Mouse (Mus musculus): ENCODE measurements around the gene Gm10778. TPM values are rescaled to one million over a fixed set of nuclear protein-coding genes. Genes with fewer than 3 reads are reported as not detected.
"Not testable (repeated sequence)": the region's sequence is repeated elsewhere in the genome, so short reads cannot be mapped to it uniquely, and the experiment has no call there.

The Gm10778 gene
- 6.5 and 6.7 TPM in 2 replicates for polyA plus RNA-seq (2014; fragmentation: Nextera tagmentation; extraction: Ambion mirVana)

GRCm38 (mm10) chr10:81648803-81649775 lies at the start of gene Gm10778:
Gm10778 (plus strand) TSS chr10:81649059.
- WGBS, result 4% methylated on average over 34 of the region's 52 CpGs
- ATAC-seq (ENCODE audit: insufficient read depth, low FRiP score, low TSS enrichment) (peak; percentile 99), DNase-seq (ENCODE audit: low spot score) (peak; percentile 90)
- Histone ChIP-seq H3K9ac (ENCODE audit: low read length) (peak within 1 kb of the TSS; percentile 65), H3K4me3 (ENCODE audit: low read depth, low read length) (peak within 1 kb of the TSS; percentile 47), H3K4me2 (ENCODE audit: low read depth) (peak within 1 kb of the TSS; percentile 42)
- H3K27ac ChIP-seq (ENCODE audit: low read depth, low read length); H3K9me3 ChIP-seq (ENCODE audit: control insufficient read depth, low read length); H3K27me3 ChIP-seq (ENCODE audit: control insufficient read depth, insufficient read depth, low read length); H3K4me1 ChIP-seq (ENCODE audit: control insufficient read depth, insufficient read depth, low read length); H3K36me3 ChIP-seq (ENCODE audit: control insufficient read depth, insufficient read depth, low read length): not testable (repeated sequence)

GRCm38 (mm10) chr10:81599630-81600029 lies 49.2 kb upstream of the Gm10778 start:
- no peak overlapping the region for H3K4me2 ChIP-seq (ENCODE audit: low read depth)
- ATAC-seq (ENCODE audit: insufficient read depth, low FRiP score, low TSS enrichment), result no peak
- H3K27me3 ChIP-seq (ENCODE audit: control insufficient read depth, insufficient read depth, low read length), result peaks cover 25% of the 10 kb centered on the region
- peaks cover 32% of the 10 kb centered on the region for H3K4me1 ChIP-seq (ENCODE audit: control insufficient read depth, insufficient read depth, low read length)
- H3K36me3 ChIP-seq (ENCODE audit: control insufficient read depth, insufficient read depth, low read length), result no peaks in the 10 kb centered on the region
- H3K27ac ChIP-seq (ENCODE audit: low read depth, low read length), result no peak overlapping the region
- no peak overlapping the region for H3K4me3 ChIP-seq (ENCODE audit: low read depth, low read length)
- no peak overlapping the region for H3K9ac ChIP-seq (ENCODE audit: low read length)
- no peak for DNase-seq (ENCODE audit: low spot score)
- 76% methylated on average over 5 of the region's 5 CpGs for WGBS
- H3K9me3 ChIP-seq (ENCODE audit: control insufficient read depth, low read length), result no peaks in the 10 kb centered on the region

- DNase-seq (ENCODE audit: low spot score) (no peak), ATAC-seq (ENCODE audit: insufficient read depth, low FRiP score, low TSS enrichment) (no peak)
- Histone ChIP-seq H3K36me3 (ENCODE audit: control insufficient read depth, insufficient read depth, low read length) (no peaks in the 10 kb centered on the region), H3K4me2 (ENCODE audit: low read depth) (no peak overlapping the region), H3K9me3 (ENCODE audit: control insufficient read depth, low read length) (no peaks in the 10 kb centered on the region), H3K4me3 (ENCODE audit: low read depth, low read length) (no peak overlapping the region), H3K9ac (ENCODE audit: low read length) (no peak overlapping the region), H3K27me3 (ENCODE audit: control insufficient read depth, insufficient read depth, low read length) (peaks cover 22% of the 10 kb centered on the region), H3K27ac (ENCODE audit: low read depth, low read length) (no peak overlapping the region), H3K4me1 (ENCODE audit: control insufficient read depth, insufficient read depth, low read length) (peaks cover 32% of the 10 kb centered on the region)
- WGBS, result 45% methylated on average over 10 of the region's 10 CpGs
These were observed 48.8 kb upstream of the Gm10778 start for GRCm38 (mm10) chr10:81600096-81600495.

- no peak within 1 kb of the TSS for H3K27ac ChIP-seq (ENCODE audit: low read depth, low read length)
- no peaks in the 10 kb centered on the region for H3K9me3 ChIP-seq (ENCODE audit: control insufficient read depth, low read length)
- peak; percentile 98 for DNase-seq (ENCODE audit: low spot score)
- 0% methylated on average over 28 of the region's 28 CpGs for WGBS
- peaks cover 17% of the 10 kb centered on the region for H3K27me3 ChIP-seq (ENCODE audit: control insufficient read depth, insufficient read depth, low read length)
- ATAC-seq (ENCODE audit: insufficient read depth, low FRiP score, low TSS enrichment), result peak; percentile 85
- no peaks in the 10 kb centered on the region for H3K36me3 ChIP-seq (ENCODE audit: control insufficient read depth, insufficient read depth, low read length)
- H3K9ac ChIP-seq (ENCODE audit: low read length), result no peak within 1 kb of the TSS
- H3K4me3 ChIP-seq (ENCODE audit: low read depth, low read length), result 0 out of 2 replicates have a peak within 1 kb of the TSS, but pooled peaks have one; percentile 15
- H3K4me2 ChIP-seq (ENCODE audit: low read depth), result peak within 1 kb of the TSS; percentile 32
- peaks cover 31% of the 10 kb centered on the region for H3K4me1 ChIP-seq (ENCODE audit: control insufficient read depth, insufficient read depth, low read length)
These were observed 48.1 kb upstream of the Gm10778 start, which contains the start of gene Tle6 for GRCm38 (mm10) chr10:81600738-81601203. Tle6 (minus strand) TSS chr10:81601073.

- Histone ChIP-seq H3K27me3 (ENCODE audit: control insufficient read depth, insufficient read depth, low read length) (peaks cover 16% of the 10 kb centered on the region), H3K27ac (ENCODE audit: low read depth, low read length) (no peak overlapping the region), H3K4me1 (ENCODE audit: control insufficient read depth, insufficient read depth, low read length) (peaks cover 25% of the 10 kb centered on the region), H3K4me2 (ENCODE audit: low read depth) (no peak overlapping the region; the same call in 1 of the 2 replicates), H3K4me3 (ENCODE audit: low read depth, low read length) (no peak overlapping the region), H3K36me3 (ENCODE audit: control insufficient read depth, insufficient read depth, low read length) (no peaks in the 10 kb centered on the region), H3K9ac (ENCODE audit: low read length) (no peak overlapping the region), H3K9me3 (ENCODE audit: control insufficient read depth, low read length) (no peaks in the 10 kb centered on the region)
- 26% methylated on average over 7 of the region's 7 CpGs for WGBS
- no peak for DNase-seq (ENCODE audit: low spot score)
- ATAC-seq (ENCODE audit: insufficient read depth, low FRiP score, low TSS enrichment), result no peak
These were observed 47.4 kb upstream of the Gm10778 start for GRCm38 (mm10) chr10:81601396-81601905.

GRCm38 (mm10) chr10:81602741-81603151 lies 46.1 kb upstream of the Gm10778 start:
- ATAC-seq (ENCODE audit: insufficient read depth, low FRiP score, low TSS enrichment), result no peak
- H3K36me3 ChIP-seq (ENCODE audit: control insufficient read depth, insufficient read depth, low read length), result no peaks in the 10 kb centered on the region
- H3K9me3 ChIP-seq (ENCODE audit: control insufficient read depth, low read length), result no peaks in the 10 kb centered on the region
- peak; percentile 33 for DNase-seq (ENCODE audit: low spot score)
- no peak overlapping the region for H3K27ac ChIP-seq (ENCODE audit: low read depth, low read length)
- H3K4me2 ChIP-seq (ENCODE audit: low read depth), result no peak overlapping the region
- H3K4me3 ChIP-seq (ENCODE audit: low read depth, low read length), result no peak overlapping the region
- no peak overlapping the region for H3K9ac ChIP-seq (ENCODE audit: low read length)
- WGBS, result 17% methylated on average over 4 of the region's 4 CpGs
- H3K4me1 ChIP-seq (ENCODE audit: control insufficient read depth, insufficient read depth, low read length), result peaks cover 16% of the 10 kb centered on the region
- H3K27me3 ChIP-seq (ENCODE audit: control insufficient read depth, insufficient read depth, low read length), result peaks cover 11% of the 10 kb centered on the region; the same call in 1 of the 2 replicates

- ATAC-seq (ENCODE audit: insufficient read depth, low FRiP score, low TSS enrichment), result no peak
- H3K4me3 ChIP-seq (ENCODE audit: low read depth, low read length), result no peak overlapping the region
- H3K4me2 ChIP-seq (ENCODE audit: low read depth), result no peak overlapping the region
These were observed 44.6 kb upstream of the Gm10778 start for GRCm38 (mm10) chr10:81604019-81604967.

More at GRCm38 (mm10) chr10:81604019-81604967, 44.6 kb upstream of the Gm10778 start:
- H3K9ac ChIP-seq (ENCODE audit: low read length), result no peak overlapping the region
- no peak for DNase-seq (ENCODE audit: low spot score)
- peaks cover 16% of the 10 kb centered on the region for H3K4me1 ChIP-seq (ENCODE audit: control insufficient read depth, insufficient read depth, low read length)
- H3K9me3 ChIP-seq (ENCODE audit: control insufficient read depth, low read length), result no peaks in the 10 kb centered on the region
- H3K36me3 ChIP-seq (ENCODE audit: control insufficient read depth, insufficient read depth, low read length), result no peaks in the 10 kb centered on the region
- H3K27me3 ChIP-seq (ENCODE audit: control insufficient read depth, insufficient read depth, low read length), result peaks cover 9% of the 10 kb centered on the region; the same call in 1 of the 2 replicates
- no peak overlapping the region for H3K27ac ChIP-seq (ENCODE audit: low read depth, low read length)
- WGBS, result 85% methylated on average over 12 of the region's 12 CpGs
